Mouse (Mus musculus) bone marrow, adult 2 months (tissue): ENCODE measurements around the gene Iqcg.

Experiments used
- CTCF ChIP-seq: fragments of 200-500 bp; IDR thresholded peaks from 2 replicates; pipeline ENCODE4 v1.5.1; 2011; ENCODE audit warnings: low read length, control low read depth; ENCODE audit not compliant: control insufficient read depth, insufficient read depth
- POLR2A ChIP-seq: fragments of 200-500 bp; IDR thresholded peaks from 2 replicates; pipeline ENCODE4 v1.6.1; 2011; ENCODE audit warnings: low read depth, mild to moderate bottlenecking, control low read depth, low read length, borderline replicate concordance; ENCODE audit not compliant: control insufficient read depth

- TF ChIP-seq CTCF (no peak), POLR2A (no peak)
Measured at GRCm38 (mm10) chr16:33043268-33043667, 12.8 kb downstream of the Iqcg start.
